Mouse (Mus musculus): Measurements from ENCODE around the gene Metap1. TPM values are rescaled to one million over a fixed set of nuclear protein-coding genes. Genes with fewer than 3 reads are reported as not detected.
A peak's percentile ranks its signal among the peaks of the same experiment; 100 is the strongest.
"Not testable (repeated sequence)": the region's sequence is repeated elsewhere in the genome, so short reads cannot be mapped to it uniquely, and the experiment has no call there.

Metap1 gene
- polyA plus RNA-seq, 1 experiment from 2014 or later, result 38.5 TPM

- no peak for ATAC-seq (ENCODE audit: insufficient number of reproducible peaks, low FRiP score, low TSS enrichment, low read depth)
- WGBS, result 70% methylated on average over 11 of the region's 11 CpGs
- H3K4me3 ChIP-seq, result no peak overlapping the region
- H3K27me3 ChIP-seq, result no peaks in the 10 kb centered on the region
- no peaks in the 10 kb centered on the region for H3K9me3 ChIP-seq
- no peaks in the 10 kb centered on the region for H3K4me1 ChIP-seq
- H3K27ac ChIP-seq, result no peak overlapping the region
- H3K9ac ChIP-seq, result no peak overlapping the region
- no peak overlapping the region for H3K4me2 ChIP-seq
- H3K36me3 ChIP-seq, result no peaks in the 10 kb centered on the region
Observed at GRCm38 (mm10) chr3:138495166-138496145, 6.1 kb upstream of the Metap1 start.

GRCm38 (mm10) chr3:138494565-138494964 lies 5.2 kb upstream of the Metap1 start:
- H3K9ac ChIP-seq, result no peak overlapping the region
- ATAC-seq (ENCODE audit: insufficient number of reproducible peaks, low FRiP score, low TSS enrichment, low read depth), result no peak
- WGBS, result 25% methylated on average over 1 of the region's 1 CpGs
- H3K4me1 ChIP-seq, result no peaks in the 10 kb centered on the region
- H3K27ac ChIP-seq, result no peak overlapping the region
- H3K4me2 ChIP-seq, result no peak overlapping the region
- H3K36me3 ChIP-seq, result no peaks in the 10 kb centered on the region
- no peaks in the 10 kb centered on the region for H3K9me3 ChIP-seq
- no peaks in the 10 kb centered on the region for H3K27me3 ChIP-seq
- no peak overlapping the region for H3K4me3 ChIP-seq

GRCm38 (mm10) chr3:138493668-138494067 lies 4.4 kb upstream of the Metap1 start:
- Histone ChIP-seq H3K9ac (no peak overlapping the region), H3K4me2 (no peak overlapping the region), H3K4me3 (no peak overlapping the region), H3K9me3 (no peaks in the 10 kb centered on the region), H3K27ac (no peak overlapping the region), H3K4me1 (no peaks in the 10 kb centered on the region), H3K36me3 (no peaks in the 10 kb centered on the region), H3K27me3 (no peaks in the 10 kb centered on the region)
- no peak for ATAC-seq (ENCODE audit: insufficient number of reproducible peaks, low FRiP score, low TSS enrichment, low read depth)
- 79% methylated on average over 3 of the region's 3 CpGs for WGBS

GRCm38 (mm10) chr3:138490034-138490337 lies 671 bp upstream of the Metap1 start:
- 26% methylated on average over 6 of the region's 6 CpGs for WGBS
- H3K27ac ChIP-seq, result peak overlapping the region; percentile 72; the same call in 1 of the 2 replicates
- ATAC-seq (ENCODE audit: insufficient number of reproducible peaks, low FRiP score, low TSS enrichment, low read depth), result no peak
- peaks cover 3% of the 10 kb centered on the region; the same call in 1 of the 2 replicates for H3K4me1 ChIP-seq
- H3K9me3 ChIP-seq, result no peaks in the 10 kb centered on the region
- peak overlapping the region; percentile 50 for H3K4me2 ChIP-seq
- no peaks in the 10 kb centered on the region for H3K27me3 ChIP-seq
- H3K36me3 ChIP-seq, result peaks cover 8% of the 10 kb centered on the region
- H3K9ac ChIP-seq, result 0 out of 2 replicates have a peak overlapping the region, but pooled peaks have one; percentile 44
- peak overlapping the region; percentile 82 for H3K4me3 ChIP-seq

GRCm38 (mm10) chr3:138488584-138489326 lies 560 bp downstream of the Metap1 start:
- ATAC-seq (ENCODE audit: insufficient number of reproducible peaks, low FRiP score, low TSS enrichment, low read depth), result 0 out of 2 replicates have a peak, but pooled peaks have one; percentile 26
- Histone ChIP-seq H3K27ac (peak overlapping the region; percentile 77), H3K4me3 (peak overlapping the region; percentile 82), H3K27me3 (no peaks in the 10 kb centered on the region), H3K9me3 (no peaks in the 10 kb centered on the region), H3K9ac (peak overlapping the region; percentile 85), H3K4me2 (peak overlapping the region; percentile 58), H3K4me1 (peaks cover 3% of the 10 kb centered on the region; the same call in 1 of the 2 replicates), H3K36me3 (peaks cover 14% of the 10 kb centered on the region)
- WGBS, result under 1% methylated on average over 50 of the region's 61 CpGs

GRCm38 (mm10) chr3:138483240-138483639 lies 6.1 kb downstream of the Metap1 start:
- Histone ChIP-seq H3K4me2 (no peak overlapping the region), H3K4me1 (peaks cover 3% of the 10 kb centered on the region; the same call in 1 of the 2 replicates), H3K27ac (no peak overlapping the region), H3K9me3 (no peaks in the 10 kb centered on the region), H3K27me3 (no peaks in the 10 kb centered on the region), H3K36me3 (peaks cover 33% of the 10 kb centered on the region), H3K4me3 (no peak overlapping the region), H3K9ac (no peak overlapping the region)
- ATAC-seq (ENCODE audit: insufficient number of reproducible peaks, low FRiP score, low TSS enrichment, low read depth), result no peak
- WGBS, result 91% methylated on average over 2 of the region's 2 CpGs

- no peak overlapping the region for H3K4me2 ChIP-seq
- peaks cover 36% of the 10 kb centered on the region for H3K36me3 ChIP-seq
- H3K9me3 ChIP-seq, result no peaks in the 10 kb centered on the region
- no peaks in the 10 kb centered on the region for H3K4me1 ChIP-seq
- no peak for ATAC-seq (ENCODE audit: insufficient number of reproducible peaks, low FRiP score, low TSS enrichment, low read depth)
- no peak overlapping the region for H3K27ac ChIP-seq
- no peaks in the 10 kb centered on the region for H3K27me3 ChIP-seq
- H3K9ac ChIP-seq, result no peak overlapping the region
- no peak overlapping the region for H3K4me3 ChIP-seq
- 80% methylated on average over 14 of the region's 14 CpGs for WGBS
Observed at GRCm38 (mm10) chr3:138481526-138482284, 7.6 kb downstream of the Metap1 start.

GRCm38 (mm10) chr3:138479489-138479888 lies 9.8 kb downstream of the Metap1 start:
- Histone ChIP-seq H3K4me1 (no peaks in the 10 kb centered on the region), H3K4me2 (no peak overlapping the region), H3K27ac (no peak overlapping the region), H3K9ac (no peak overlapping the region), H3K4me3 (no peak overlapping the region), H3K36me3 (peaks cover 23% of the 10 kb centered on the region), H3K9me3 (no peaks in the 10 kb centered on the region), H3K27me3 (no peaks in the 10 kb centered on the region)
- 93% methylated on average over 8 of the region's 8 CpGs for WGBS
- ATAC-seq (ENCODE audit: insufficient number of reproducible peaks, low FRiP score, low TSS enrichment, low read depth), result no peak

GRCm38 (mm10) chr3:138471066-138471465 lies 18.2 kb downstream of the Metap1 start:
- no peak for ATAC-seq (ENCODE audit: insufficient number of reproducible peaks, low FRiP score, low TSS enrichment, low read depth)
- Histone ChIP-seq H3K9ac (no peak overlapping the region), H3K27me3 (no peaks in the 10 kb centered on the region), H3K4me2 (no peak overlapping the region), H3K4me1 (no peaks in the 10 kb centered on the region), H3K9me3 (no peaks in the 10 kb centered on the region), H3K36me3 (peaks cover 61% of the 10 kb centered on the region), H3K4me3 (no peak overlapping the region), H3K27ac (no peak overlapping the region)
- 85% methylated on average over 3 of the region's 3 CpGs for WGBS

- not testable (repeated sequence) for H3K4me3 ChIP-seq; H3K27me3 ChIP-seq; H3K9ac ChIP-seq; H3K4me1 ChIP-seq; H3K4me2 ChIP-seq; ATAC-seq (ENCODE audit: insufficient number of reproducible peaks, low FRiP score, low TSS enrichment, low read depth); H3K27ac ChIP-seq; H3K9me3 ChIP-seq
- WGBS, result 90% methylated on average over 1 of the region's 1 CpGs
- peaks cover 73% of the 10 kb centered on the region for H3K36me3 ChIP-seq
Observed at GRCm38 (mm10) chr3:138466656-138467055, 22.7 kb downstream of the Metap1 start.

- WGBS, result 63% methylated on average over 16 of the region's 16 CpGs
- Histone ChIP-seq H3K4me3 (no peak overlapping the region), H3K9me3 (no peaks in the 10 kb centered on the region), H3K4me1 (no peaks in the 10 kb centered on the region), H3K36me3 (peaks cover 79% of the 10 kb centered on the region), H3K27ac (no peak overlapping the region), H3K27me3 (no peaks in the 10 kb centered on the region), H3K9ac (no peak overlapping the region), H3K4me2 (no peak overlapping the region)
- ATAC-seq (ENCODE audit: insufficient number of reproducible peaks, low FRiP score, low TSS enrichment, low read depth), result no peak
Observed at GRCm38 (mm10) chr3:138464573-138465147, 24.7 kb downstream of the Metap1 start.
